Mouse (Mus musculus) hindbrain, embryonic 14.5 days (tissue): ENCODE results near the gene Tmem63a. TPM values are rescaled to one million over a fixed set of nuclear protein-coding genes. Genes with fewer than 3 reads are reported as not detected.

Experiments used
- ATAC-seq: fragments of 200-750 bp; cut with Nextera tagmentation; 2 replicates; pipeline ENCODE4 v1.8.0; 2017; ENCODE audit warnings: moderate number of reproducible peaks, mild to moderate bottlenecking, moderate TSS enrichment, moderate library complexity; ENCODE audit not compliant: low FRiP score
- DNase-seq: peaks from one replicate; pipeline ENCODE4 v3.0.0-alpha.2; 2015; ENCODE audit warnings: low spot score
- H3K27ac ChIP-seq: fragments of 300-500 bp; sonication (generic); 2 replicates; pipeline ENCODE4 v1.5.1; 2014; ENCODE audit warnings: mild to moderate bottlenecking, moderate library complexity
- H3K27me3 ChIP-seq: fragments of 300-500 bp; sonication (generic); 2 replicates; pipeline ENCODE4 v1.6.1; 2014; ENCODE audit warnings: mild to moderate bottlenecking, low read length, mixed read lengths; ENCODE audit not compliant: control insufficient read depth, insufficient read depth
- H3K36me3 ChIP-seq: fragments of 300-500 bp; sonication (generic); replicated peaks from 2 replicates; pipeline ENCODE4 v1.6.1; 2014; ENCODE audit not compliant: control insufficient read depth, insufficient read depth
- H3K4me1 ChIP-seq: fragments of 300-500 bp; sonication (generic); replicated peaks from 2 replicates; pipeline ENCODE4 v1.6.1; 2014; ENCODE audit warnings: antibody characterized with exemption, low read length, mixed read lengths; ENCODE audit not compliant: control insufficient read depth, insufficient read depth
- H3K4me2 ChIP-seq: fragments of 300-500 bp; sonication (generic); replicated peaks from 2 replicates; pipeline ENCODE4 v1.6.1; 2014; ENCODE audit warnings: mild to moderate bottlenecking, moderate library complexity
- H3K4me3 ChIP-seq: fragments of 300-500 bp; sonication (generic); replicated peaks from 2 replicates; pipeline ENCODE4 v1.5.1; 2014; ENCODE audit warnings: mild to moderate bottlenecking, low read length
- H3K9ac ChIP-seq: fragments of 300-500 bp; sonication (generic); 2 replicates; pipeline ENCODE4 v1.6.1; 2014
- H3K9me3 ChIP-seq: fragments of 300-500 bp; sonication (generic); 2 replicates; pipeline ENCODE4 v1.6.1; 2016; ENCODE audit warnings: low read length; ENCODE audit not compliant: control insufficient read depth
- WGBS: fragments of 180-500 bp; shearing (Covaris S2); extraction: QIAGEN DNeasy Blood & Tissue Kit; methylation state at CpG from one replicate; pipeline ENCODE4 v1.1.7; 2014; 5-methylcytosine and 5-hydroxymethylcytosine counted together
- polyA plus RNA-seq: library from polyadenylated mRNA; unstranded; fragments of >200 nt; fragmentation: Nextera tagmentation; extraction: Ambion mirVana; gene quantifications from 2 replicates; pipeline ENCODE4 v1.2.1, GENCODE M21; 2014

The Tmem63a gene
- polyA plus RNA-seq, 1 experiment from 2014 or later, result 1.5 TPM

- Histone ChIP-seq H3K27ac (no peak overlapping the region), H3K9me3 (no peaks in the 10 kb centered on the region), H3K4me3 (no peak overlapping the region), H3K4me2 (no peak overlapping the region), H3K36me3 (no peaks in the 10 kb centered on the region), H3K9ac (no peak overlapping the region), H3K4me1 (no peaks in the 10 kb centered on the region), H3K27me3 (no peaks in the 10 kb centered on the region)
- WGBS, result 65% methylated on average over 3 of the region's 3 CpGs
- ATAC-seq (no peak), DNase-seq (peak; percentile 75)
These were observed 50.0 kb downstream of the Tmem63a start for GRCm38 (mm10) chr1:180992142-180992541.

DNA sequence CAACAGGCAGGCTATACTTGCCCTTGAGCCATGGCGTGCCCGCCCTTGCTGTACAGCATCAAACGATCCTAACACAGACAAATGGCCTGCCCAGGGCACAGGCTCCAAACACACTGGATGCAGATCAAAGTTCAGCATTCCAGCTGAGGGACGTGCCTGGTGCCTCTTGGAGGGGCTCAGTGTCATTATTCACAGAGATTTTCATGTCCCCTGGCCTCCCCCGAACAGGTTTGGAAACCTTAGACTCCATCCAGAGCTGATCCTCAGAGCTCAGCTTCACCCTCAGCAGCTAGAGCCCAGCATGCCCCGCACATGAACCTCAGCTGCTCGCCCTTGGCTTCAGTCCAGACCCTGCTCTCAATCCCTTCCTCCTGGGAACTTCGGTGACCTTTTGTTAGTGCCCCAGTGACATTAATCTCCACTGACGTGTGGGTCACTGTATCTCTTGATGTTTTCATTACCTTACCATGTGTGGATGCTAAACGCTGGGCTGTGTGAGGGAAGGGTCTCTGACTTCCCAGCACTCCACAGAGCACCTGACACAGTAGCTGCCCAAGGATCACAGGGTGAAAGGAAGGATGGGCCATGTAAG lies 58.5 kb downstream of the Tmem63a start:
- ATAC-seq (no peak), DNase-seq (no peak)
- Histone ChIP-seq H3K36me3 (no peaks in the 10 kb centered on the region), H3K4me2 (no peak overlapping the region), H3K9me3 (no peaks in the 10 kb centered on the region), H3K9ac (no peak overlapping the region), H3K4me3 (no peak overlapping the region), H3K4me1 (no peaks in the 10 kb centered on the region), H3K27ac (no peak overlapping the region), H3K27me3 (no peaks in the 10 kb centered on the region)
- WGBS, result 43% methylated on average over 10 of the region's 10 CpGs

DNA sequence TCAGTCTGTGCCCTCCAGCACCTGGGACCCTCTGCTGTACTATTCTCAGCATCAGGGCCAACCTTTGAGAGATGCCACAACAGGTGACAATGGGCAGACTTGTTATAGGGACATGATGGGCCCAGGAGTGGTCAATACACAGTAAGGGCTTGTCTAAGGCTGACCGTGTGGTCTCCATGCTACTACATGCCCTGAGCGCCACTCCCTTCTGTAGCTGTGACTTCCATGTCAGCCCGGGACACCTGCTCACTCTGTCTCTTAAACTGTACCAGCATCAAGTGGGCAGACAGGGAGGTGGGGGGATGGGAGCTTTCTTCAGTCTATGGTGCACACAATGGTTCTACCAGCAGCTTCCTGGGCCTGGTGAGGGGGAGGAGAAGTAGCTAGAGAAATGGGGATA lies 59.1 kb downstream of the Tmem63a start:
- no peak overlapping the region for H3K4me3 ChIP-seq
- no peaks in the 10 kb centered on the region for H3K27me3 ChIP-seq
- H3K4me1 ChIP-seq, result no peaks in the 10 kb centered on the region
- no peaks in the 10 kb centered on the region for H3K9me3 ChIP-seq
- H3K9ac ChIP-seq, result no peak overlapping the region
- H3K36me3 ChIP-seq, result no peaks in the 10 kb centered on the region
- H3K27ac ChIP-seq, result no peak overlapping the region
- no peak overlapping the region for H3K4me2 ChIP-seq
- no peak for DNase-seq
- 90% methylated on average over 3 of the region's 3 CpGs for WGBS
- no peak for ATAC-seq

- Histone ChIP-seq H3K36me3 (no peaks in the 10 kb centered on the region), H3K4me3 (no peak overlapping the region), H3K9ac (no peak overlapping the region), H3K27me3 (no peaks in the 10 kb centered on the region), H3K4me2 (no peak overlapping the region), H3K9me3 (no peaks in the 10 kb centered on the region), H3K4me1 (no peaks in the 10 kb centered on the region), H3K27ac (no peak overlapping the region)
- no peak for DNase-seq
- no peak for ATAC-seq
- WGBS, result 91% methylated on average over 3 of the region's 3 CpGs
These were observed 59.5 kb downstream of the Tmem63a start for GRCm38 (mm10) chr1:181001621-181002020.

DNA sequence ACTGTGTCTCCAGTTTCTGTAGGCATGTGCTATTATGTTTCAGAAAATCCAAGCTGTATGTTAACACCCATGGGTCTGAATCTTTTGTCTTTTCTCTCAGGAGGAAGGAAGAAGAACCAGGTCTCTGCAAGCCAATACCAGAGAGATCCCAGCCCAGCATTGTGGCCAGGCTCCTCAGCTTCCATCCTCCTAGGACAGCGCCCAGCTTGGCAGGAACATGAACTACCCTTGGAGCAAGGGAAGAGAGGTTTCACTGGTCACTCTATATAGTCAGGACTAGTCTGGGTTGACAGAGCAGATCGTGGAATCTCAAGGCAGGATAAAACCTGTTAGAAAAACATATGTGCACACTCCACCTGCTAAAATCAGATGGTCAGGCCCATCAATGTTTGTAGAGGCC lies 61.6 kb downstream of the Tmem63a start:
- Histone ChIP-seq H3K27ac (no peak overlapping the region), H3K9me3 (no peaks in the 10 kb centered on the region), H3K27me3 (no peaks in the 10 kb centered on the region), H3K36me3 (no peaks in the 10 kb centered on the region), H3K9ac (no peak overlapping the region), H3K4me1 (no peaks in the 10 kb centered on the region), H3K4me2 (no peak overlapping the region), H3K4me3 (no peak overlapping the region)
- whole genome bisulfite sequencing, result 88% methylated on average over 2 of the region's 2 CpGs
- DNase-seq (no peak), ATAC-seq (no peak)

GRCm38 (mm10) chr1:181005331-181005730 lies 63.2 kb downstream of the Tmem63a start:
- Histone ChIP-seq H3K36me3 (no peaks in the 10 kb centered on the region), H3K27ac (no peak overlapping the region), H3K4me3 (no peak overlapping the region), H3K4me2 (no peak overlapping the region), H3K9me3 (no peaks in the 10 kb centered on the region), H3K27me3 (no peaks in the 10 kb centered on the region), H3K9ac (no peak overlapping the region), H3K4me1 (no peaks in the 10 kb centered on the region)
- DNase-seq (no peak), ATAC-seq (no peak)
- WGBS, result 89% methylated on average over 8 of the region's 8 CpGs

DNA sequence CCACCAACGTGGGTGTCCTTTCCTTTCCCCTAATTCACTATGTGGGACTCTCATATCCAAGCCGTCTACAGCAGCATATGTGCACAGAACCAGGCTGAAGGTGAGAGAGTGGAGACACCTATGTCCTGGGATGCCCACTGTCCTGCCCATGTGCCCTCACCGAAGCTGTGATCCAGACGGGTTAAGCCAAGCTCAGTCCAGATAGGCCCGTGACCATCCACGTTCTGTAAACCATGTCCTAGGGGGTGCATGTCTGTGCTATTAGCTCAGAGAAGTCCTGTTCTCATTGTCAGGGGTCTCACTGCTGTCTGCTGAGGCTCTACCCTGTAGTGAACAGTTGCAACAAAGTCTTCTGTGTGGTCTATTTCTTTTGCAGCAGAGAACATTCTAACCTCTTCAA lies 65.7 kb downstream of the Tmem63a start:
- Histone ChIP-seq H3K4me1 (no peaks in the 10 kb centered on the region), H3K9me3 (no peaks in the 10 kb centered on the region), H3K27me3 (no peaks in the 10 kb centered on the region), H3K4me3 (no peak overlapping the region), H3K4me2 (no peak overlapping the region), H3K36me3 (no peaks in the 10 kb centered on the region), H3K9ac (no peak overlapping the region), H3K27ac (no peak overlapping the region)
- DNase-seq, result no peak
- WGBS, result 86% methylated on average over 6 of the region's 6 CpGs
- ATAC-seq, result no peak

DNA sequence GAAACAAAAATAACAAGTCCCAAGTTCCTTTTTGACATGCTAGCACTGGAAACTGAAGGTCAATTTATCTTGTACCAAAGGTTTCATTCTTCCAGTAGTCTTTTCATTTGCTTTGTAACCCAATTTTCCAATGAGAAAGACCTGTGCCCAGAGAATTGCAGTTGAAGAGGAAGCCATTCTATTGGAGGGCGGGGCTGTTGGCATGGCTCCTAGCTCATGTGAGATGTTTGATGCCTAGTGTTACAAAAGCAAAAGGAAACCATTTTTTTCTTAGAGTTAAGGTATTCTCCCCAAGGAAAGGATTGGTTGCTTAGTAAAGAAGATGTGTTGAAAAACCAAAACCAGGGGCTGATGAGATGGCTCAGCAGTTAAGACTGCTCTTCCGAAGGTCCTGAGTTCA lies 66.1 kb downstream of the Tmem63a start:
- Histone ChIP-seq H3K4me2 (no peak overlapping the region), H3K4me1 (no peaks in the 10 kb centered on the region), H3K36me3 (no peaks in the 10 kb centered on the region), H3K9ac (no peak overlapping the region), H3K9me3 (no peaks in the 10 kb centered on the region), H3K4me3 (no peak overlapping the region), H3K27ac (no peak overlapping the region), H3K27me3 (no peaks in the 10 kb centered on the region)
- no peak for DNase-seq
- ATAC-seq, result no peak
- WGBS, result 99% methylated on average over 2 of the region's 2 CpGs

- Histone ChIP-seq H3K4me2 (no peak overlapping the region), H3K9me3 (no peaks in the 10 kb centered on the region), H3K9ac (no peak overlapping the region), H3K4me3 (no peak overlapping the region), H3K4me1 (no peaks in the 10 kb centered on the region), H3K27ac (no peak overlapping the region), H3K36me3 (no peaks in the 10 kb centered on the region), H3K27me3 (no peaks in the 10 kb centered on the region)
- DNase-seq (no peak), ATAC-seq (no peak)
- 93% methylated on average over 4 of the region's 4 CpGs for WGBS
These were observed 67.0 kb downstream of the Tmem63a start for GRCm38 (mm10) chr1:181009011-181009590.

DNA sequence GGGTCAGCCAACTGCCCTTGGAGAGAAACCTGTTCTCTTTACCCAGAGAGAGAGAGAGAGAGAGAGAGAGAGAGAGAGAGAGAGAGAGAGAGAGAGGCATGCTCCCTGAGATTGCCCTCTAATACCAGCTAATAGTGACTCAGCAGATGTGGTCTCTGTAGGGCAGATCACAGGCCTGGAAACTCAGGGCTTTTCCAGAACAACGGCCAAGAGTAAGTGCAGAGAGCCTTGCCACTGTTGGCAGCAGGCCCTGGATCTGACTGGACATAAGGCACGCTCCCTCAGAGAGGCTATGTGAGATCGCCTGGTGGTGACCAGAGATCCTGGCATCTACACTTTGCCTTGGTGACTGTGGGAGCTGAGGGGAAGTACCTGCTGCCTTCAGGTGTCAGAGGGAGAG lies 67.6 kb downstream of the Tmem63a start:
- ATAC-seq (no peak), DNase-seq (no peak)
- Histone ChIP-seq H3K9me3 (no peaks in the 10 kb centered on the region), H3K4me3 (no peak overlapping the region), H3K4me2 (no peak overlapping the region), H3K27me3 (no peaks in the 10 kb centered on the region), H3K4me1 (no peaks in the 10 kb centered on the region), H3K9ac (no peak overlapping the region), H3K36me3 (no peaks in the 10 kb centered on the region), H3K27ac (no peak overlapping the region)
- 82% methylated on average over 3 of the region's 3 CpGs for WGBS
